Mouse (Mus musculus) liver, adult 2 months (tissue): ENCODE measurements around the gene A530016L24Rik.

Experiments used
- CTCF ChIP-seq: fragments of 200-500 bp; IDR thresholded peaks from 2 replicates; pipeline ENCODE4 v1.5.1; 2011; ENCODE audit warnings: low read depth, low read length, control low read depth
- POLR2A ChIP-seq: fragments of 200-500 bp; IDR thresholded peaks from 2 replicates; pipeline ENCODE4 v1.6.1; 2011; ENCODE audit warnings: low read length, control low read depth; ENCODE audit not compliant: insufficient read depth; ENCODE audit errors: extremely low read depth

GRCm38 (mm10) chr12:112439993-112440392 lies 49.3 kb upstream of the A530016L24Rik start:
- TF ChIP-seq CTCF (no peak), POLR2A (no peak)
